Mouse (Mus musculus) cerebellum, adult 2 months (tissue): ENCODE measurements around the gene Nol11.

Source experiments
- CTCF ChIP-seq: fragments of 200-500 bp; IDR thresholded peaks from 2 replicates; pipeline ENCODE4 v1.5.1; 2011; ENCODE audit warnings: low read depth, mild to moderate bottlenecking, control low read depth, low read length, moderate library complexity, borderline replicate concordance; ENCODE audit not compliant: insufficient read depth
- POLR2A ChIP-seq: fragments of 200-500 bp; IDR thresholded peaks from 2 replicates; pipeline ENCODE4 v1.6.1; 2011; ENCODE audit warnings: low read length, control low read depth, borderline replicate concordance; ENCODE audit not compliant: insufficient read depth

GRCm38 (mm10) chr11:107230128-107230527 lies 40.9 kb upstream of the Nol11 start:
- TF ChIP-seq CTCF (no peak), POLR2A (no peak)
